ENCODE assay signal across 8 mouse cellular contexts in the genomic region with DNA sequence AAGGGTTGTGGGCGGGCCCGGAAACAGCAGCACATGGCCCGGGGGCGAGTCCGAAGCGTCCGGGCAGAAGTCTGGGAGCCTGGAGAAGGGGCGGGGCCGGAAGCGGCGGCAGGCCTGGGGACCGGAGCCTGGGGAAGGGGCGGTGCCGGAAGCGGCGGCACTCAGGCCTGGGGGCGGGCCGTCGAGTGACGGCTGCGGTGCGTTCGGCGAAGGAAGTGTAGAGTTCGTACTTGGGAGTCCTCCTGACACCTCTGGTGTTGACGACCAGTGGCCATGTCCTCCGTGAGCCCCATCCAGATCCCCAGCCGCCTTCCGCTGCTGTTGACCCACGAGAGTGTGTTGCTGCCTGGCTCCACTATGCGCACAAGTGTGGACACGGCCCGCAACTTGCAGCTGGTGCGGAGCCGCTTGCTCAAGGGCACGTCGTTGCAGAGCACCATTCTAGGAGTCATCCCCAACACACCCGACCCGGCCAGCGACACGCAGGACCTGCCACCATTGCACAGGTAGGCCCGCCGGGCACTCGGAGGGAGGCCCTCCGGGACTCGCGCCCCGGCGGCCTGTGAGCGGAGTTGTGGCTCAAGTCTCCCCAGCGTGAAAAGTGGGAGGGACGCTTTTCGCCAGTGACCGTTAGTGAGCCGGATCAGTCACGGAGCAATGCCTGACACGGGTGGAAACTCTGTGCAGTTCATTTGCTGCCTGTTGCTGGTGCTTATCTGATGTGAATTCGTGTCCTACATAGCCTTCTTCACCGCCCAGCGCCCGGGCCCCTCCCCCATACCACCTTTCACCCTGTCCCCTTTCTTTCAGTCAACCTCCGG. TPM values are rescaled to one million over a fixed set of nuclear protein-coding genes. Genes with fewer than 3 reads are reported as not detected.
DNase-seq lines count a peak whose midpoint lies in the region; ATAC-seq and TF ChIP-seq lines count a peak whose summit lies in the region.

A gene (plus strand): TSS at position 133 of the 821 bp plus-strand sequence.

- peak; percentile 94 for ATAC-seq in CD4-positive, CD25-positive, alpha-beta regulatory T cell, adult 4 months
- peak; percentile 98 for ATAC-seq in heart, embryonic 15.5 days (replicated peaks; ENCODE audit: insufficient number of reproducible peaks, insufficient read depth, low FRiP score, low read depth)
- ATAC-seq in liver, embryonic 14.5 days (ENCODE audit: insufficient read depth), result peak; percentile 100
- ATAC-seq in neural tube, embryonic 11.5 days (ENCODE audit: insufficient read depth, low FRiP score, low TSS enrichment), result peak; percentile 99
- peak; percentile 100 for ATAC-seq in stomach, postnatal 0 days (ENCODE audit: low FRiP score, low TSS enrichment)

- H3K9me3 ChIP-seq in forebrain, embryonic 10.5 days, result no peaks in the 10 kb centered on the region
- H3K9me3 ChIP-seq in heart, embryonic 15.5 days (replicated peaks), result no peaks in the 10 kb centered on the region
- no peaks in the 10 kb centered on the region for H3K9me3 ChIP-seq in liver, embryonic 14.5 days (ENCODE audit: control insufficient read depth, low read length)
- no peaks in the 10 kb centered on the region for H3K9me3 ChIP-seq in neural tube, embryonic 11.5 days (ENCODE audit: control insufficient read depth, low read length)
- H3K9me3 ChIP-seq in stomach, postnatal 0 days (ENCODE audit: control insufficient read depth, low read length), result no peaks in the 10 kb centered on the region

- H3K27me3 ChIP-seq in forebrain, embryonic 10.5 days (ENCODE audit: poor library complexity, severe bottlenecking), result no peaks in the 10 kb centered on the region
- no peaks in the 10 kb centered on the region for H3K27me3 ChIP-seq in heart, embryonic 15.5 days
- H3K27me3 ChIP-seq in liver, embryonic 14.5 days (ENCODE audit: control insufficient read depth, insufficient read depth, low read length), result no peaks in the 10 kb centered on the region
- no peaks in the 10 kb centered on the region for H3K27me3 ChIP-seq in neural tube, embryonic 11.5 days (ENCODE audit: control insufficient read depth, insufficient read depth, low read length)
- H3K27me3 ChIP-seq in stomach, postnatal 0 days (ENCODE audit: control insufficient read depth, insufficient read depth, low read length), result no peaks in the 10 kb centered on the region

- no peak for TF ChIP-seq EP300 in liver, embryonic 14.5 days (IDR thresholded peaks at IDR 0.05; ENCODE audit: low read depth)
- no peak for TF ChIP-seq EP300 in stomach, postnatal 0 days (optimal IDR thresholded peaks at IDR 0.05)

- DNase-seq in c-Kit-negative CD71-positive TER-119-positive erythroid progenitor cells, embryonic 14.5 days (ENCODE audit: low read depth, low spot score), result peak; percentile 76
- DNase-seq in forebrain, embryonic 10.5 days (ENCODE audit: extremely low spot score, low spot score), result peak; percentile 98
- DNase-seq in kidney, postnatal 25 days, result peak; percentile 99 to 100
- DNase-seq in liver, embryonic 14.5 days (ENCODE audit: low read depth in 3 of 3, low spot score in 3 of 3), result peak; percentile 87 to 89 (median 88)
- DNase-seq in neural tube, embryonic 11.5 days (ENCODE audit: low spot score), result peak; percentile 98
- DNase-seq in stomach, postnatal 0 days (ENCODE audit: low spot score), result peak; percentile 99

- H3K9ac ChIP-seq in heart, embryonic 15.5 days, result peak within 1 kb of the TSS; percentile 76
- H3K9ac ChIP-seq in liver, embryonic 14.5 days (replicated peaks), result peak within 1 kb of the TSS; percentile 87
- peak within 1 kb of the TSS; percentile 62 for H3K9ac ChIP-seq in neural tube, embryonic 11.5 days (ENCODE audit: low read length)
- peak within 1 kb of the TSS; percentile 74 for H3K9ac ChIP-seq in stomach, postnatal 0 days (ENCODE audit: low read length)

- peak within 1 kb of the TSS; percentile 86 for H3K4me3 ChIP-seq in forebrain, embryonic 10.5 days
- peak within 1 kb of the TSS; percentile 96 for H3K4me3 ChIP-seq in heart, embryonic 15.5 days
- H3K4me3 ChIP-seq in liver, embryonic 14.5 days (ENCODE audit: insufficient read depth in 1 of 2, low read depth in 2 of 2, low read length in 2 of 2), result peak within 1 kb of the TSS; percentile 91 to 94
- H3K4me3 ChIP-seq in neural tube, embryonic 11.5 days (ENCODE audit: low read depth, low read length), result peak within 1 kb of the TSS; percentile 72
- H3K4me3 ChIP-seq in stomach, postnatal 0 days (ENCODE audit: low read depth, low read length), result peak within 1 kb of the TSS; percentile 79

- TF ChIP-seq CTCF in liver, embryonic 14.5 days (IDR thresholded peaks at IDR 0.05; ENCODE audit: low read depth), result no peak
- TF ChIP-seq CTCF in stomach, postnatal 0 days (IDR thresholded peaks at IDR 0.05; ENCODE audit: low read depth), result peak; percentile 2; the same call in 1 of the 2 replicates

- under 1% methylated on average over 60 of the region's 62 CpGs for WGBS in forebrain, embryonic 10.5 days
- under 1% methylated on average over 62 of the region's 62 CpGs for WGBS in heart, embryonic 15.5 days
- WGBS in liver, embryonic 14.5 days (ENCODE audit: insufficient replicate concordance), result under 1% methylated on average over 62 of the region's 62 CpGs
- under 1% methylated on average over 62 of the region's 62 CpGs for WGBS in neural tube, embryonic 11.5 days
- WGBS in stomach, postnatal 0 days, result under 1% methylated on average over 59 of the region's 62 CpGs

- peak within 1 kb of the TSS; percentile 83 for H3K27ac ChIP-seq in forebrain, embryonic 10.5 days
- peak within 1 kb of the TSS; percentile 89 for H3K27ac ChIP-seq in heart, embryonic 15.5 days
- H3K27ac ChIP-seq in liver, embryonic 14.5 days, result peak within 1 kb of the TSS; percentile 50
- H3K27ac ChIP-seq in neural tube, embryonic 11.5 days (ENCODE audit: low read depth, low read length), result peak within 1 kb of the TSS; percentile 2; the same call in 1 of the 2 replicates
- H3K27ac ChIP-seq in stomach, postnatal 0 days (replicated peaks), result peak within 1 kb of the TSS; percentile 85

- H3K4me1 ChIP-seq in forebrain, embryonic 10.5 days, result peaks cover 17% of the 10 kb centered on the region
- peaks cover 14% of the 10 kb centered on the region for H3K4me1 ChIP-seq in heart, embryonic 15.5 days (replicated peaks)
- H3K4me1 ChIP-seq in liver, embryonic 14.5 days (replicated peaks; ENCODE audit: control insufficient read depth in 2 of 2, insufficient read depth in 2 of 2, low read length in 1 of 2), result peaks cover 6 to 12% of the 10 kb centered on the region in 2 experiments
- H3K4me1 ChIP-seq in neural tube, embryonic 11.5 days (ENCODE audit: control insufficient read depth, insufficient read depth, low read length), result peaks cover 6% of the 10 kb centered on the region
- H3K4me1 ChIP-seq in stomach, postnatal 0 days (replicated peaks; ENCODE audit: control insufficient read depth, insufficient read depth), result no peaks in the 10 kb centered on the region

- H3K4me2 ChIP-seq in heart, embryonic 15.5 days, result peak within 1 kb of the TSS; percentile 82
- H3K4me2 ChIP-seq in liver, embryonic 14.5 days (ENCODE audit: low read depth), result peak within 1 kb of the TSS; percentile 94
- peak within 1 kb of the TSS; percentile 71 for H3K4me2 ChIP-seq in neural tube, embryonic 11.5 days (ENCODE audit: low read depth)
- H3K4me2 ChIP-seq in stomach, postnatal 0 days (replicated peaks; ENCODE audit: low read depth), result peak within 1 kb of the TSS; percentile 83

- no peaks in the 10 kb centered on the region for H3K36me3 ChIP-seq in forebrain, embryonic 10.5 days (replicated peaks)
- H3K36me3 ChIP-seq in heart, embryonic 15.5 days, result no peaks in the 10 kb centered on the region
- H3K36me3 ChIP-seq in liver, embryonic 14.5 days (replicated peaks; ENCODE audit: control insufficient read depth, insufficient read depth, low read depth), result no peaks in the 10 kb centered on the region
- H3K36me3 ChIP-seq in neural tube, embryonic 11.5 days (ENCODE audit: control insufficient read depth, insufficient read depth, low read length), result no peaks in the 10 kb centered on the region
- no peaks in the 10 kb centered on the region for H3K36me3 ChIP-seq in stomach, postnatal 0 days (ENCODE audit: control insufficient read depth, insufficient read depth, low read length)

RNA-seq across cellular contexts. Expression of the gene that starts here (rescaled TPM):
- polyA plus RNA-seq in CD4-positive, CD25-positive, alpha-beta regulatory T cell, adult 4 months (2017; shearing (Covaris generic)), result 100 to 1,000 TPM in 1 of 2 experiments, 10 to 100 TPM in 1; 96.5 to 125 TPM
- 48.7 and 50.1 TPM in 2 replicates for polyA plus RNA-seq in forebrain, embryonic 10.5 days (2016; fragmentation: Nextera tagmentation; extraction: Ambion mirVana)
- polyA plus RNA-seq in heart, embryonic 15.5 days (2015; fragmentation: Nextera tagmentation; extraction: Ambion mirVana), result 53.8 and 61.9 TPM in 2 replicates
- polyA plus RNA-seq in liver, embryonic 14.5 days (2012; rRNA removed), result 15.3 and 16.6 TPM in 2 replicates
- 34.2 and 36.3 TPM in 2 replicates for polyA plus RNA-seq in liver, embryonic 14.5 days (2014; fragmentation: Nextera tagmentation; extraction: Ambion mirVana)
- polyA plus RNA-seq in neural tube, embryonic 11.5 days (2014; fragmentation: Nextera tagmentation; extraction: Ambion mirVana), result 69.5 and 76.3 TPM in 2 replicates
- 36.2 and 38.4 TPM in 2 replicates for polyA plus RNA-seq in stomach, postnatal 0 days (2015; fragmentation: Nextera tagmentation; extraction: Ambion mirVana)

Comparison
In these comparisons a context has a peak if more than half of its experiments do, and no peak if none do; other contexts are left out.
1. Peak in every context shown above with its lines: DNase-seq, ATAC-seq, H3K4me3 ChIP-seq and H3K27ac ChIP-seq.
2. H3K27ac ChIP-seq: peak in every context shown above with its lines; median percentile 89 in heart, embryonic 15.5 days; 85 in stomach, postnatal 0 days; 83 in forebrain, embryonic 10.5 days; 50 in liver, embryonic 14.5 days; 2 in neural tube, embryonic 11.5 days.